Mouse (Mus musculus) bone marrow, adult 2 months (tissue): Measurements from ENCODE around the gene Fbxl3. TPM values are rescaled to one million over a fixed set of nuclear protein-coding genes. Genes with fewer than 3 reads are reported as not detected.

Experiments used
- H3K27ac ChIP-seq: fragments of 200-500 bp; 2 replicates; pipeline ENCODE4 v1.5.1; 2012; ENCODE audit warnings: low read depth, mild to moderate bottlenecking, control low read depth, inconsistent platforms, low read length; ENCODE audit not compliant: control insufficient read depth, poor library complexity, insufficient read depth
- H3K4me1 ChIP-seq: fragments of 200-500 bp; 2 replicates; pipeline ENCODE4 v1.6.1; 2011; ENCODE audit warnings: low read length; ENCODE audit not compliant: control insufficient read depth, insufficient read depth
- H3K4me3 ChIP-seq: fragments of 200-500 bp; replicated peaks from 2 replicates; pipeline ENCODE3; 2011; ENCODE audit warnings: mild to moderate bottlenecking, low read depth, low read length, control low read depth; ENCODE audit not compliant: control insufficient read depth
- CTCF ChIP-seq: fragments of 200-500 bp; IDR thresholded peaks from 2 replicates; pipeline ENCODE4 v1.5.1; 2011; ENCODE audit warnings: low read length, control low read depth; ENCODE audit not compliant: control insufficient read depth, insufficient read depth
- POLR2A ChIP-seq: fragments of 200-500 bp; IDR thresholded peaks from 2 replicates; pipeline ENCODE4 v1.6.1; 2011; ENCODE audit warnings: low read depth, mild to moderate bottlenecking, control low read depth, low read length, borderline replicate concordance; ENCODE audit not compliant: control insufficient read depth
- WGBS: fragments of 180-500 bp; shearing (Covaris S2); methylation state at CpG from one replicate; pipeline ENCODE4 v1.1.7; 2018; 5-methylcytosine and 5-hydroxymethylcytosine counted together
- polyA plus RNA-seq: library from polyadenylated mRNA; stranded (reverse); fragments of >200 nt; gene quantifications from 2 replicates; pipeline ENCODE4 v1.2.4, GENCODE M21; 2011; ENCODE audit warnings: low replicate concordance; ENCODE audit not compliant: missing spikeins, insufficient read depth, insufficient read length

The Fbxl3 gene
- polyA plus RNA-seq, 1 experiment = 36.3 TPM

GRCm38 (mm10) chr14:103093670-103094069, 5.7 kb downstream of the Fbxl3 start:
- Histone ChIP-seq H3K27ac (no peak overlapping the region), H3K4me1 (no peaks in the 10 kb centered on the region; the same call in 1 of the 2 replicates), H3K4me3 (no peak overlapping the region)
- TF ChIP-seq CTCF (no peak), POLR2A (no peak)
- WGBS = 42% methylated on average over 4 of the region's 4 CpGs

- no peaks in the 10 kb centered on the region; the same call in 1 of the 2 replicates for H3K4me1 ChIP-seq
- 89% methylated on average over 3 of the region's 3 CpGs for WGBS
These were observed 6.1 kb downstream of the Fbxl3 start for GRCm38 (mm10) chr14:103093236-103093635.

GRCm38 (mm10) chr14:103088624-103089023, 10.7 kb downstream of the Fbxl3 start:
- Histone ChIP-seq H3K27ac (no peak overlapping the region), H3K4me1 (peaks cover 2% of the 10 kb centered on the region; the same call in 1 of the 2 replicates), H3K4me3 (no peak overlapping the region)
- 0 out of 2 replicates have a peak, but pooled peaks have one; percentile 13 for TF ChIP-seq CTCF
- TF ChIP-seq POLR2A = no peak
- 67% methylated on average over 6 of the region's 6 CpGs for WGBS

More at GRCm38 (mm10) chr14:103093236-103093635, 6.1 kb downstream of the Fbxl3 start:
- Histone ChIP-seq H3K27ac (no peak overlapping the region), H3K4me3 (no peak overlapping the region)
- TF ChIP-seq POLR2A (no peak), CTCF (no peak)

- WGBS = 90% methylated on average over 5 of the region's 5 CpGs
- Histone ChIP-seq H3K4me3 (no peak overlapping the region), H3K4me1 (peaks cover 2% of the 10 kb centered on the region; the same call in 1 of the 2 replicates), H3K27ac (no peak overlapping the region)
- TF ChIP-seq POLR2A = no peak
- no peak for TF ChIP-seq CTCF
These were observed 11.5 kb downstream of the Fbxl3 start for GRCm38 (mm10) chr14:103087846-103088245.

- no peak for TF ChIP-seq CTCF
- no peak for TF ChIP-seq POLR2A
- H3K4me1 ChIP-seq = peaks cover 2% of the 10 kb centered on the region; the same call in 1 of the 2 replicates
- 60% methylated on average over 4 of the region's 4 CpGs for WGBS
These were observed 12.6 kb downstream of the Fbxl3 start for GRCm38 (mm10) chr14:103086671-103087324.

GRCm38 (mm10) chr14:103085840-103086533, 13.4 kb downstream of the Fbxl3 start:
- H3K4me3 ChIP-seq = no peak overlapping the region
- peaks cover 2% of the 10 kb centered on the region; the same call in 1 of the 2 replicates for H3K4me1 ChIP-seq
- no peak overlapping the region for H3K27ac ChIP-seq
- 51% methylated on average over 1 of the region's 1 CpGs for WGBS
- TF ChIP-seq CTCF (no peak), POLR2A (no peak)

More at GRCm38 (mm10) chr14:103086671-103087324, 12.6 kb downstream of the Fbxl3 start:
- Histone ChIP-seq H3K4me3 (no peak overlapping the region), H3K27ac (peak overlapping the region; percentile 65; the same call in 1 of the 2 replicates)

GRCm38 (mm10) chr14:103079209-103079977, 20.0 kb downstream of the Fbxl3 start:
- TF ChIP-seq POLR2A (no peak), CTCF (no peak)
- Histone ChIP-seq H3K27ac (no peak overlapping the region), H3K4me1 (peaks cover 1% of the 10 kb centered on the region; the same call in 1 of the 2 replicates), H3K4me3 (no peak overlapping the region)
- WGBS = 87% methylated on average over 9 of the region's 9 CpGs
